Comparison of ENCODE assay signal across 8 mouse cellular contexts in the genomic region with DNA sequence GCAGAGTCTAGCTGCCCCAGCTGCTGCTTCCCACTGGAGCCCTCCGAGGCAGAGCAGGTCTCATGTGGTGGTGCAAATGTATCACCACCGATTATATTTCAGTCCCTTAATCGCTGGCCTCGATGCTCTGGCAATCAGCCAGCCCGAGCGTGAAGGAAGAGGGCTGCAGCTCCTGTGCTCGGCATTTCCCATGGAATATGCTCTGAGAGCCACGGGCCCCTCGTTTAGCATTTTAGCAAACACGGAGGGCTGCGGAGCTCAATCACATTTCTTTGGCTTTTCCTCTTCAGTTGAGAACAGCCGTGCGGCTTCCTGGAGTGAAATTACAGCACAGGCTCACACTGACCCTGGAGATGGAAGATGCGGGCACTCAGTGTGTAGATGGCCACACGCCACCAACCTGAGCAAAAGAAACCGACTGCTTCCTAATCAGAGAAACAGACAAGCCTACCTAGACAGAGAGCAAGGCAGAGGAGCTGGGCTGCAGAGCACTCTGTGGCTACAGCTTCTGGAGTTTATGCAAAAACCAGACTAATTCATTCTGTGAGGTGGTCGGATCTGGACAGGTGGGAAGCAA.
DNase-seq lines count a peak whose midpoint lies in the region; ATAC-seq lines count a peak whose summit lies in the region.

No protein-coding gene starts in this region.

- H3K4me1 ChIP-seq in lung, embryonic 15.5 days = peaks cover 7% of the 10 kb centered on the region; the same call in 1 of the 2 replicates
- no peaks in the 10 kb centered on the region for H3K4me1 ChIP-seq in stomach, embryonic 15.5 days

- DNase-seq in adrenal gland, adult 18-20 months (ENCODE audit: low spot score in 2 of 2) = peak; percentile 7 to 24
- no peak for DNase-seq in adrenal gland, adult 2 months
- DNase-seq in ovary, adult 18-20 months (ENCODE audit: low spot score) = peak; percentile 4
- no peak for DNase-seq in ovary, postnatal 10 days (ENCODE audit: low spot score)
- DNase-seq in gastrocnemius, postnatal 10 days = peak; percentile 41
- no peak for DNase-seq in left cerebral cortex, adult 8-10 months (ENCODE audit: low spot score in 2 of 2)

- H3K9ac ChIP-seq in lung, embryonic 15.5 days = no peak overlapping the region
- H3K9ac ChIP-seq in stomach, embryonic 15.5 days = no peak overlapping the region

- peak overlapping the region; percentile 13; the same call in 1 of the 2 replicates for H3K4me3 ChIP-seq in lung, embryonic 15.5 days
- peak overlapping the region; percentile 12; the same call in 1 of the 2 replicates for H3K4me3 ChIP-seq in stomach, embryonic 15.5 days (replicated peaks)

- no peaks in the 10 kb centered on the region for H3K27me3 ChIP-seq in lung, embryonic 15.5 days
- no peaks in the 10 kb centered on the region for H3K27me3 ChIP-seq in stomach, embryonic 15.5 days (replicated peaks)

- no peaks in the 10 kb centered on the region for H3K36me3 ChIP-seq in lung, embryonic 15.5 days
- H3K36me3 ChIP-seq in stomach, embryonic 15.5 days = no peaks in the 10 kb centered on the region

- no peak overlapping the region for H3K27ac ChIP-seq in lung, embryonic 15.5 days
- no peak overlapping the region for H3K27ac ChIP-seq in stomach, embryonic 15.5 days

- H3K9me3 ChIP-seq in lung, embryonic 15.5 days = no peaks in the 10 kb centered on the region
- H3K9me3 ChIP-seq in stomach, embryonic 15.5 days = no peaks in the 10 kb centered on the region

- H3K4me2 ChIP-seq in lung, embryonic 15.5 days = peak overlapping the region; percentile 50
- H3K4me2 ChIP-seq in stomach, embryonic 15.5 days = peak overlapping the region; percentile 47

- ATAC-seq in lung, embryonic 15.5 days (ENCODE audit: borderline replicate concordance, extremely low read depth, low FRiP score, low TSS enrichment) = 0 out of 2 replicates have a peak, but pooled peaks have one; percentile 23
- ATAC-seq in stomach, embryonic 15.5 days (ENCODE audit: insufficient read depth, low FRiP score, low read depth) = peak; percentile 47; the same call in 1 of the 2 replicates

- 17% methylated on average over 17 of the region's 17 CpGs for WGBS in lung, embryonic 15.5 days
- WGBS in stomach, embryonic 15.5 days = 28% methylated on average over 17 of the region's 17 CpGs

Comparison
In these comparisons a context has a peak if more than half of its experiments do, and no peak if none do; other contexts are left out.
1. DNase-seq: peak in adrenal gland, adult 18-20 months (2 of 2), ovary, adult 18-20 months (single experiment) and gastrocnemius, postnatal 10 days (single experiment); none in adrenal gland, adult 2 months (single experiment), ovary, postnatal 10 days (single experiment) and left cerebral cortex, adult 8-10 months (0 of 2).